Mouse (Mus musculus) MEL-GATA-1-ER (cell line): ENCODE results near the gene Mylpf.
"Not testable (repeated sequence)": the region's sequence is repeated elsewhere in the genome, so short reads cannot be mapped to it uniquely, and the experiment has no call there.

ENCODE experiments used
- DNase-seq: peaks from one replicate; pipeline ENCODE4 v3.0.0-alpha.2; 2012; ENCODE audit warnings: low read depth; ENCODE audit errors: extremely low read depth

Gene Mylpf

DNA sequence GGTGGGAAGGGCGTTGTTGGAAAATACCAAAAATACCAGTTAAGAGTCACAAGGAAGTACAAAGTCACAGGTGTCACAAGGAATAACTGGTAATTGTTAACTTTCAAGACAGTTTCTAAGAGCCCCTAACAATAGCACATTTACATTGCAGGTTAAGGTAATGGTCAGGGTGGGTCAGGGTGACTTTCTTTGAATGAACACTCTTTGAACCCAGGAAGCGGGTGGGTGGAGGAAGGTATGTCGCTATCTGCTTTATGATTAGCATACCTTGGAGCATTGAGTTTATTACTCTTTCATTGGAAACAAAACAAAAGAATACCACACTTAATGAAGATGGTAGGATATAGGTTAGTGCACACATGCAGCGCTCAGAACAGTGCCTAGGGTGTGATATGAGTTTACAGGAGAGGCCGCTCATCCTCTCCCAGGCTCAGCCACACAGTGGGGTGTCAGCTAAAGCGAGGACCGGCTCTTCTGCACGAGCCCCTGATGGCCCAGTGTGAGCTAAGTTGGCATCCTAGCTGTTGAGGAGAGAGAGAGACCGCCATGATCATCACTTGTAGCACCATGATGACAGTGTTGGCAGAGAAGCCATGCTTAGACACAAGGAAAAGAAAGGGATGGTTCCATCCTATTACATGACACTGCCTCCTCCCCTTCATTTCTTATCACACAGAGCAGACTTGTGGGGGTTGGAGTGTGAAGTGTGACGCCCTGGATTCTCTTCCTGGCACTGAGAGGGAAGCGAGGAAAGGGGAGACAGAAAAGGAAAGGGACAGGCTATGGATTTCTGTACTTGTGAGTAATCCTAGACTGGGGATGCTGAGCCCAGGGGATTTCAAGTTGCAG lies 16.7 kb downstream of the Mylpf start:
- peak; percentile 62 for DNase-seq

DNA sequence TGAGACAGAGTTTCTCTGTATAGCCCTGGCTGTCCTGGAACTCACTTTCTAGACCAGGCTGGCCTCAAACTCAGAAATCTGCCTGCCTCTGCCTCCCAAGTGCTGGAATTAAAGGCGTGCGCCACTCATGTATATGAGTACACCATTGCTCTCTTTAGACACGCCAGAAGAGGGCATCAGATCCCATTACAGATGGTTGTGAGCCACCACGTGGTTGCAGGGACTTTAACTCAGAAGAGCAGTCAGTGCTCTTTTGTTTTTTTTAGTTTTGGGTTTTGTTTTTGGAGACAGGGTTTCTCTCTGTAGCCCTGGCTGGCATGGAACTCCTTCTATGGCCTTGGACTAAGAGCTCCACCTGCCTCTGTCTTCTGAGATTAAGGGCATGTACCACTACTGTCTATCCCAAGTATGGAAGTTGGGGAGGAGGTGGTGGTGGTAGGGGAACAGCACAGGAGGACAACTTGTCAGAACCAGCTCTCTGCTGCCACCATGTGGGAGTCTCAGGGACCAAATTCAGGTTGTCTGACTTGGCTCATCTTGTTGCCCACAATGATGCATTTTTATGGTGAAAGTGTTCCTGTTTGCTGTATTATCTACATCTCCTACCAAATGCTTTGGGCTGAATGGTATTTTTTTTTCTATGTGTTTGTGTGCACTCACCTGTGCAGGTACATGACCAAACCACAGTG lies 20.1 kb downstream of the Mylpf start:
- DNase-seq, result peak; percentile 89

DNA sequence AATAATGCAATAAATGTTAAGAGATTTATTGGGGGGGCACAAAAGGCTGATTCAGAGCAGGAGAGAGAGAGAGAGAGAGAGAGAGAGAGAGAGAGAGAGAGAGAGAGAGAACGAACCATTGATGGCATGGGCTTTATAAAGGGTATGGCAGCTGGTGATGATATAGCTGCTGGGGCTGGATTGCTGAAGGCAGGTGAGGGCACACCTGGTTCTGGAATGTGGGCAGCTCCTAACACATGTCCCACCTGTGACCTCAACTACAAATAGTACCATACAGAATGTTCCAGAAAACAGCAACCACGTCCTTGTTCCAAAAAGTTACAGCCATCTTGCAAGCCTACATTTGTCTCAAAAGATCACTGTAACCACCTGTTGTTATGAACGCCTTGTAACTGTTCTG lies 22.7 kb downstream of the Mylpf start:
- no peak for DNase-seq

DNA sequence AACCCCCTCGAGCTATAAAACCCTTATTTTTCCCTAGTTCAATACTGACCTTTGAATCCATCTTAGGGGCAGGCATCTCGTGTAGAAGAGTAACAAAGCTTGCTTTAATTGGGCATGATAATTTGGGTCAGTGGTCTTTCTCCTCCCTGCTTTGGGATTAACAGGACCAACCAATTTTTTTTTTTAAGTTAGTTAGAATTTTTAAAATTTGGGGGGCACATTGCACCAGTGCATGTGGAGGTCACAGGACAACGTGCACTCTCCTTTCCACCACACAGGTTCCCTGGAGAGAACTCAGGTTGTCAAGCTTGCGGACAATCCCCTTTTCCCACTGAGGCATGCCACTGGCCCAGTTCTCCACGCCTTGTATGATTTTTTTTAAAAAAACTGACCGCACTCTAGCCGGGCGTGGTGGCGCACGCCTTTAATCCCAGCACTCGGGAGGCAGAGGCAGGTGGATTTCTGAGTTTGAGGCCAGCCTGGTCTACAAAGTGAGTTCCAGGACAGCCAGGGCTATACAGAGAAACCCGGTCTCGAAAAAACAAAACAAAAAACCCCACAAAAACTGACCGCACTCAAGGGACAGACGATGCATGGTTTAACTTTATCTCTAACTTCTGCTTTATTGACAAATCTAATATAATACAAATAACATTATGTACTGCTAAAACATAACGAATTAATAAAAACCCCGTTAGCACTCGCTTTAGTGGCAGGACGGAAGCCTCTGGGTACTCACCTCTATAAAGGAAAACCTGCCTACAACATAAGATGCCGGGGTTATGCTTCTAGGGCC lies 23.3 kb downstream of the Mylpf start:
- DNase-seq, result no peak

DNA sequence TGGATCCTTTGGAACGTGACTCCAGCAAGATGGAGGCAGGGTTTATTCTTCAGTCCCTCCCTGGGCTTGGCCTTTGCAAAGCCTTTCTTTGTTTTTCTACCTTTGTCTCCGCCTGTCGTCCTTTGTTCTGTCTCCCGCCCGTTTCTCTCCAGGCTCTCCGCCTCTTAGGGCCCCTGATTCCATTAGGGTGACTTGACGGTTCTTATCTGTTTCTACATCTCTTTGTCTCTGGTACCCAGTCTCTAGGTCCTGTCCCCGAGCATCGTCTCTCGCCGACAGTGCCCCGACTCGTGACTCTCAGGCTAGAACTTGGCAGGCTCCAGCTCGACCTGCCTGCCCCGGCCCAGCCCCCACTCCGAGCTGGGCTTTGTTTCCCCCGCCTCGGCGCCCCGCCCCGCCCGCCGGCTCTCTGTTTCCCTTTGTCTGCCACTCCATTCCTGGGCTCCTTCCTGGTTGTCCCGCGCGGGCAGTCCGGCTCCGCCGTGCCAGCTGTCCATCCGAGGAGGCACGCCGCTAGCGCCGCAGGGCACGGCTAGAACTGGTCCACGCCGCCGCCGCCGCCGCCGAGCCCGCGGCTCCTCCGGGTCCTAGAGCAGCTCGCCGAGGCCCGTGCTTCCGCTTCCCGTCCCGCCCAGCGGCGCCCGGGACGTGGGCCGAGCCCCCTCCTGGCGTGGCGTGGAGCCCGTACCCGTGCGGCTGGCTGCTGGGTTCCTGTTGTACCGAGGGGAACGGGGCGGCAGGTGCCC lies 24.1 kb downstream of the Mylpf start, which contains the start of the genes Zfp553 and Sept1:
Gene Zfp553 (plus strand): TSS at position 440 of the 746 bp plus-strand sequence.
Gene Sept1 (minus strand): TSS at position 509 of the 746 bp plus-strand sequence.
- DNase-seq, result peak; percentile 50

DNA sequence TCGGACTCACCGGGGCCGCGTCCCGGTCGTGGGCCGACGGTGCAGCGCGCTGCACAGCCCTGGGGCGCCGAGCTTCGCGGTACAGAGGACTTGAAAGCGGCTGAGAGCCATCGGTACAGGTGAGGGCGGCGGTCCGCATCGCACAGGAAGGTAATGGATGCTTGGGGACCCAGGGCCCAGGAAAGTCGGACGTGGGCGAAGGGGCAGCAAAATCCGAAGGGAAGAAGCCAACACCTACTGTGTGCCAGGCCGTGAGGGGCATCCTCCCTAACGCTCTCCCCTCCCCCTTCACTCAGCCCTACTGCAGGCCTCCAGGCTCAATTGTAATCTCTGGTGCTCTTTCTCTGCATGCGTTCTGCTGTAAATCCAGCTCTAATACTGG lies 24.7 kb downstream of the Mylpf start:
- no peak for DNase-seq

DNA sequence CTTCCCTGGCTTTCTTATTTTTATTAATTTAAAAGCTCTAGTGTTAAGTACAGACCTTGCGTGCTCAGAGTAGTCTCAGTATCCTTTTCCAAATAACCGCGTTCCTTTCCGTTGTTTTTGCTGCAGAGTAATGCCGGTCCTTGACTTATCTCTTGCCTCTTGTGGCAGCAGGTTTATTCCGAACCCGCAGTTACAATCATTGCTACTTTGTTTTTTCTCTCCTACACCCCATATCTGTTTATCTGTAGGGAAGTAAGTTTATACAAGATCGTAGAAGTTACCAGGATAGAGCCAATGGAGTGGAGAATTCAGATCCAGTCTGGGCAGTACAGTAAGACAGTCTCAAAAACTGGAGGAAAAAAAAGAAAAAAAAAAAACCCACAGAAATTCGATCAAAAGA lies 25.1 kb downstream of the Mylpf start:
- peak; percentile 47 for DNase-seq

DNA sequence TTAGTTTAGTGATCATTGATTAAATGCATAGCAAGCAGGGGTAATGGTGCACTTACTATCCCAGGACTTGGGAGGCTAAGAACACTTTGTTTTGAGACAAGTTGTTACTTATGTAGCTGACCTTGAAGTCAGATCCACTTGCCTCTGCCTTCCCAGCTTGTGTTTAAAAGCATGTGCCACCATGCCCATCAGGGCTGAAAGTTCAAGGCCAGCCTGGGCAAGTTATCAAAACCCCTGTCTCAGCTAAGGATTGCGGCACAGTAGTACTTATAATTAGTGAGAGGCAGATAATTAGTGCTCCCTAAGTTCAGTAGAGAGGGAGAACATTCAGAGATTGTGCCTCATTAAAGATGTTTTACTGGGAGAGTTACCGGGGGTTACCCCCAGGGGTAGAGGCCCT lies 26.1 kb downstream of the Mylpf start:
- no peak for DNase-seq

DNA sequence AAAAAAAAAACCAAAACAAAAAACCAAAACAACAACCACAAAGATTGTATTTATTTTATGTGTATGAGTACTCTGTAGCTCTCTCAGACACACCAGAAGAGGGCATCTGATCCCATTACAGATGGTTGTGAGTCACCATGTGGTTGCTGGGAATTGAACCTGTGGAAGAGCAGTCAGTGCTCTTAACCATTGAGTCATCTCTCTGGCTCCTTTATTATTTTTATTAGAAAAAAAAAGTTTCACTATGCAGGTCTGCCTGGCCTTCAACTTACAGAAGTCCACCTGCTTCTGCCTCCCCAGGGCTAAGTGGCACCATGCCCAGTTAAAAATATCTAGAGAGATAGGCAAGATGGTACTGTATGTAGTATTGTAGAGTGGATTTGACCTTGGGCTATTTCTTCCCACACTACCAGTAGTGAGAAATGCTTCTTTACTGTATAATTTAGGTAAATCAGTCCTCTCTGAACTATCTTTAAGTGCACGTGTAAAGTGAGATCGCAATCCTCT lies 34.7 kb downstream of the Mylpf start:
- no peak for DNase-seq

DNA sequence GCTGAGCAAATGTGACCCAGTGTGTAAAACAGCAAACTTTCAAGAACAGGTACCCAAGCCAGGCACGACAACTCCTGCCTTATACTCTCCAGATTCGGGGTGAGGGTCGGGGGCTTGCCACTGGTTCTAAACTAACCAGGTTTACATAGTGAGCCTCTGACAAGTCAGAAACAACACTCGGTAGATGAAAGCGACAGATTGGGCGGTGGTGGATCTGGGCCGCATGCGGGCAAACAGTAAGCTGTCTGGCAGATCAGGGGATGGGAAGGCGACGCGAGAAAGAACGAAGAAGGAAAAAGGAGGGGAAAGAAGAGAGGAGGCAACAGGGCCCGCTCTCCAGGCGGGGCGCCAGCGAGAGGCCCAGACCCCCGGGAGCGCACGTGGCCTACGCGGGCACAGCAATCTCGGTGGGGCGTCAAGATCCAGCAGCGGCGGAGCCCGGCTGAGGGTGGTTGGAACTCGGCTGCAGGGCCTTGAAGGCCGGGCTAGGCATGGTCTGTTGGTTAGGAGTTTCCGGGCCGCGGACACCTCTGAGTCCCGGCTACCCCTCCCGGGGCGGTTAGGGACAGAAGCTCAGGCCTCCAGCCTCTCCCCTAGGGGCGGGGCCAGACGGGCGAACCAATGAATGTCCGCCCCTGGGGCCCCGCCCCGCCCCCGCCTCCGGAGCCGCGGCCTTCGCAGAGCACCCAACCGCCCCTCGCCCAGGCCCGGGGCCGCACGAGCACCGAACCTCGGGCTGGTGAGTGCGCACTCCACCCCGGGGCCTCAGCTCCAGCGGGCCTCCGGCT lies 35.4 kb downstream of the Mylpf start, which contains the start of gene Zfp771:
Gene Zfp771 (plus strand): TSS at position 405 of the 788 bp plus-strand sequence.
- DNase-seq, result peak; percentile 79

DNA sequence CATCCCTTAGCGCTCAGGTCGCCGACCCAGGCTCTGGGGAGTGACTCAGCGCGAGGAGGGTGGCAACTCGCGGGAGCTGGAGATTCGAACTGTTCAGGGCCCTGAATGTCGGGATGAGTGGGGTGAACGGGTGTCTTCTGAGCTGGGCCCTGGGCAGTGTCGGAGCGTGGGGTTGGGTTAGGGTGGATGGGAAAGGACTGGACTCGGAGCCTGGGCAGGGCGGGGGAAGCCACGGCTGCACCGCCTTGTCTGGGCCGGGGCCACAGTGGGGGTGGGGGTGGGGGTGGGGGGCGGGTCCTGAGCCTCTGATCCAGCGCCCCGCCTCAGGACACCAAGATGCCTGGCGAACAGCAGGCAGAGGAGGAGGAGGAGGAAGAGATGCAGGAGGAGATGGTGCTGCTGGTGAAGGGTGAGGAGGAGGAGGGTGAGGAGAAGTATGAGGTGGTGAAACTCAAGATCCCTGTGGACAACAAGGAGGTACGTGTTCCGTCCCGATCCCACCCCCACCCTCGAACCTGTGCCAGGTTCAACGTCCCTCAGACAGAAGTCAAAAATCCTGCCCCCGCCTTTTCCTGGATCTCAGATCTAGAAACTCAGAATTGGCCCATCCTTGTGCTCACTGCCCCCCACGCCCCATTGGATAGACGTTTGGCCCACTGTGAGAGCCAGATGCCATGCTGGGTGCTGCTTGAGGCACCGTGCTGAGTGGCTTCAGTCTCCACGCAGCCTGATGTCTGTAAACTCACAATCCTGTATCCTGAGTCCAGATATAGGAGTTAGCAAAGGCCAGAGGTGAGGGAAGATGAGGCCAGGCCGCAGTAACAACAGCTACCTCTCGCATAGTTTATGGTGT lies 36.2 kb downstream of the Mylpf start:
- no peak for DNase-seq

DNA sequence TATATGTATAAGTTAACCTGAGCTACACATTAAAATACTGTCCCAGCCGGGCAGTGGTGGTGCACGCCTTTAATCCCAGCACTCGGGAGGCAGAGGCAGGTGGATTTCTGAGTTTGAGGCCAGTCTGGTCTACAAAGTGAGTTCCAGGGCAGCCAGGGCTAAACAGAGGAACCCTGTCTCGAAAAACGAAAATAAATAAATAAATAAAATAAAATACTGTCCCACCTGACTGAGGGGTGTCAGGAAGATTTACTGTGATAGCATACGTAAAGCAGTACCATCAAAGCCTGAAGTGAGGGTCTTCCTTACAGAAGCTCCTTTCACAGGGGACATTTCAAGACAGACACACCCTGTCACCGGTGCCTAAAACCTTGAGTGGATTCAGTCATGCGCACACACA lies 41.8 kb downstream of the Mylpf start:
- DNase-seq, result not testable (repeated sequence)

DNA sequence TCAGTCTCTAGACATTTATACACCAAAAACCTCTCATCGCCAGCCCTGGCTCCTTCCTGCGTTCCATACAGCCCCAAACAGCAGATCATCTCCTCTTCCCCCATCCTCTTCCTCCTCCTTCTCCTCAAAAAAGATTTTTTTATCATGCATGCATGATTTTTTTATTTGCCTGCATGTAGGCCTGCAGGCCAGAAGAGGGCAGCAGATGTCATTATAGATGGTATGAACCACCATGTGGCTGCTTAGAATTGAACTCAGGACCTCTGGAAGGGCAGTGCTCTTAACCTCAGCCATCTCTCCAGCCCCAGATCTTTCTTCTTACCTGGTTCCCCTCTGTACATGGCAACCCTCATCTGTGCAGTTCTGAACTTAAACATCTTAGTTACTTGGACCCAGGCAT lies 43.7 kb downstream of the Mylpf start:
- DNase-seq, result no peak

DNA sequence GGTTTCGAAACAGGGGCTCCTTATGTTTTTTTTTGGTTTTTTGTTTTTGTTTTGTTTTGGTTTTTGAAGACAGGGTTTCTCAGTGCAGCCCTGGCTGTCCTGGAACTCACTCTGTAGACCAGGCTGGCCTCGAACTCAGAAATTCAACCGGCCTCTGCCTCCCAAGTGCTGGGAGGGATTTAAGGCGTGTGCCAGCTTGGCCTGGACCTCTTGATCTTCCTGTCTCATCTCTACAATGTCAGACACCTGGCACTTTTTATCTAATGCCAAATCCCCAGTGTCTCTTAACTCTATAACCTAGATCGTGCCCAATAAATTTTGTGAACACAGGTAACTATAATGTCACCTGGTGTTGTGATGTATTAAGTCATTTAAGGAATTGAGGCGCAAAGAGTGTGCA lies 44.7 kb downstream of the Mylpf start:
- no peak for DNase-seq

DNA sequence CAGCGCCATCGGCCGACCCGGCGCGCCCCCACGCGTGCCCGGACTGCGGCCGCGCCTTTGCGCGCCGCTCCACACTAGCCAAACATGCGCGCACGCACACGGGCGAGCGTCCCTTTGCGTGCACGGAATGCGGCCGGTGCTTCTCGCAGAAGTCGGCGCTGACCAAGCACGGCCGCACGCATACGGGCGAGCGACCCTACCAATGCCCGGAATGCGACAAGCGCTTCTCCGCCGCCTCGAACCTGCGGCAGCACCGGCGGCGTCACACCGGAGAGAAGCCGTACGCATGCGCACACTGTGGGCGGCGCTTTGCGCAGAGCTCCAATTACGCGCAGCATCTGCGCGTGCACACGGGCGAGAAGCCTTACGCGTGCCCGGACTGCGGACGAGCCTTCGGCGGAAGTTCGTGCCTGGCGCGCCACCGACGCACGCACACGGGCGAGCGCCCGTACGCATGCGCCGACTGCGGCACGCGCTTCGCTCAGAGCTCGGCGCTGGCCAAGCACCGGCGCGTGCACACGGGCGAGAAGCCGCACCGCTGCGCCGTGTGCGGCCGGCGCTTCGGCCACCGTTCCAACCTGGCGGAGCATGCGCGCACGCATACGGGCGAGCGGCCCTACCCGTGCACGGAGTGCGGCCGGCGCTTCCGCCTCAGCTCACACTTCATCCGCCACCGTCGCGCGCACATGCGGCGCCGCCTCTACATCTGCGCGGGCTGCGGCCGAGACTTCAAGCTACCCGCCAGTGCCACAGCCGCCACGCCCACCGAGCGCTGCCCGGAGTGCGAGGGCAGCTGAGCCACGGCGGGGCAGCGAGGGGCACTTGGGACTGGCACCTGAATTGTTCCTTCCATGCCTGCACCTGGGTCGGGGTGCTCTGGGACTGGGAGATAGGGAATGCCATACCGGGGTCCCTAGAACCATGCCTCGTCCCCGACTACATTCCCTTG lies 45.4 kb downstream of the Mylpf start:
- no peak for DNase-seq

DNA sequence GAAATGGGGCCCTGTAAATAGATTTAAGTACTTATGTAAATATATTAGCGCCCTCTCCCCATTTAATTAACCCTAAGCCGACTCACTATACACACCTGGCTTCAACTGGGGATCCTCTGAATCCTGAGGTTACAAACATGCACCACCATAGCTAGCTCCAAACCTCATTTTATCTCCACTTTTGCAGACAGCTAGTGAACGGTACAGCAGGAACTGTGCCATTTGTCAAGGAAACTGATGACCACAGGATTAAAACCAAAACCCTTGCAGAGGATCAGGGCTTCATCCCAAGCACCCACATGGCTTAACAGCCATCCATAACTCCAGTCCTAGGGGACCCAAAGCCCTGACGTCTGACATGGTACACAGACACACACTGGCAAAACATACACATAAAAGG lies 46.3 kb downstream of the Mylpf start:
- DNase-seq, result no peak

DNA sequence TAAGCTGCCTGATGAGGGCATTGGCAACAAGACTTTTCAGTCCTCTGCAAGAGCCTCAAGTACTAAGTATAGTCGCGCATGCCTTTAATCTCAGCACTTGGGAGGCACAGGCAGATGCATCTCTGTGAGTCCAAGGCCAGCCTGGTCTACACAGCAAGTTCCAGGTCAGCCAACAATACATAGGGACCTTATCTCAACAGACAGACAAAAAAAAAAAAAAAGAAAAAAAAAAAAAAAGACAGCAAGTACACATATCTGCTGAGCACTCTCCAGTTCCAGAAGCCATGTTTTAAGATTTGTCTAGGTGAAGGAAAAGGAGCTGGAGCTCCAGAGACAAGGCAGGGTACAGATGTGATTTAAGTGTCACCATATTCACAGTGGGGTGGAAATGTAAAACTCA lies 47.3 kb downstream of the Mylpf start:
- DNase-seq, result no peak

DNA sequence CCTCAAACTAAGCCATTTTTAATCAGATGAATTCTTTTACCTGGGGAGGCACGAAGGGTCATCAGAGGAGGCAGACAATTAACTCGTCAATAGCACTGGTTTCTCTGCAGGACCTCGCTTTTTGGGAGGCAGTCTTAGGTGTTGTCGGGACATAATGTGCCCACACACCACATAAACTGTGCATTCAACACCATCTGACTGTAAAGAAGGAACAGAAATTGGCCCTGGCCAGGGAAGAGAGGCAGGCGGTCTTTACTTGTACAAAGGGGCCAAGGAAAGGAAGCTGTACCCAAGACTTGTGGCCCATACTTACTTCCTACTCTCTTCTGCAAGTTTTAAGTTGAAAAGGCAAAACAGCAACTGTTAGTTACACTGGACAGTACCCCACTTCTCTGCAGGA lies 47.8 kb downstream of the Mylpf start:
- no peak for DNase-seq
